Mouse (Mus musculus) lung, postnatal 14 days (tissue): ENCODE measurements around the gene Lypd9.
"Not testable (repeated sequence)": the region's sequence is repeated elsewhere in the genome, so short reads cannot be mapped to it uniquely, and the experiment has no call there.

ENCODE experiments used
- DNase-seq: peaks from one replicate; pipeline ENCODE4 v3.0.0; 2021

Lypd9 gene

DNA sequence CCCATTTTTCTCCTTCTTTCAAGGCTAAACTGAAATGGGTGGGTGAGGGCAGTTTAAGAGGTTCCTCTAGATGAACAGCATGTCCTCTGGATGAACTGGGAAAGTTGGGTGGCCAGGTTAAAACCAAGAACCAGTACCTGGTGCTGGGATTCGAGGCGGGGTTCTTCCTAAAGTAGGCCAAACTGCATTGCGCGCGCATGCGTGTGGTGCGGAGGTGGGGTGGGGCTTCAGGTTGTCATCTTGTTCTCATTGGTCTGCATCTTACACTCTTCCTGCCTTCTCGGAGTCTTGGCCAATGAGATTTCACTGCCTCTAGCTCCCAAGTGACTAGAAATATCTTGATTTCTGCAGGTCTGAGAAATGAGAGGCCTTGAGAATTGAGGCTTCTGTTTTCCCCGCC is at the start of gene Lypd9:
Gene Lypd9 (minus strand): TSS at position 165 of the 400 bp plus-strand sequence.
- DNase-seq = no peak

DNA sequence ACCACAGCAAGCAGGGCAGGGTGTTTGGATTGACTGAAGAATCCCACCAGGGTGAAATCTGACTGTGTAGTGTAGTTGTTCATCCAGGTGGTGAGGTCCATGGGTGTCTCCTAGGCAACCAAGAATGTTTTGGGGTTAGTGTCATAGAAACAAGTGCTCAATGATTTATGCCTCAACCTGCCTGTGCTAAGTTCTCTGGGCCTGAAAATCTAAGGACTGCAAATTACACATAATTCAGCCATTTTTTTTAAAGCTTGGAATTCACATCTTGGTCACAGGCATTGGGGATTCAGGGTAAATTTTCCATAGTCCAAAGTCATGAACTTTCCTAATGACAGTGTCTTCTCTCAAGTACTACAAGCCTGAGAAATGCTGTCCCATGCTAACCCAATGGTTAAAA is 49.7 kb upstream of the Lypd9 start, which contains the start of gene Olfr331:
Gene Olfr331 (minus strand): TSS at position 101 of the 400 bp plus-strand sequence.
- not testable (repeated sequence) for DNase-seq

DNA sequence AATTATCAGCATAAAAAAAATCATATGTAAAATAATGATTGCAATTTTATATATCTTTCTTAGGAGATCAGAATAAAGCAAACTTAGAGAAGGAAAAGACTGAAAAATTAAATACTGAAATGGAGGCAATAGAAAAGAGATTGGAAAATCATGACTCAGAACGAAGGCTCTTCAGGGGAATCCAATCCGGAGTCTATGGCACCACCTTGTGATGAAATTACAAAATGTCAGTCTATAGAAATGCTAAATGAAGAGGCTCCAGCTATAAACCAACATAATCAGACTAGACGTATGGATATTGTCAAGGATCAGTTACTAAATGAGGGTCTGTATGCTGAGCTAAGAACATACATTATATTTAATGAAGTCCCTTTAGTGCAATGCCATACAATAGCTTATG is 46.6 kb upstream of the Lypd9 start:
- DNase-seq = no peak

DNA sequence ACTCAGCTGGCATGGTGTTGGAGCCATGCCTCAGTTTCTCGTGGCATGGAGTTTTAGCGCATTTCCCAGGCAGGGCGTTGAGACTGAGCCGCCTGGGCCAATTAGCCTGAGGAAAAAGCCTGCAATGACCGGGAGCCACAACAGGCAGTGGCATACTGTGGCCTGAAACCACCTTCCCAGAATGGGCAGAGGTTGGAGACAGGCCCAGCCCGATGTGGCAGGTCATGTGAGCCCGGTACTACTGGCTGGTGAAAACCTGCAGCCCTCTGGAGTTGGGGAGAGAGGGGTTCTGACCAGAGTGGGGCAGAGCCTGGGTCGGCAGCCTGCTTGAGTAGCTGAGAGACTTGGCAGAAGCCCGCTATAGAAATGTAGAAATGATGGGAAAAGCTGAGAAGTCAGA is 46.0 kb upstream of the Lypd9 start:
- no peak for DNase-seq

DNA sequence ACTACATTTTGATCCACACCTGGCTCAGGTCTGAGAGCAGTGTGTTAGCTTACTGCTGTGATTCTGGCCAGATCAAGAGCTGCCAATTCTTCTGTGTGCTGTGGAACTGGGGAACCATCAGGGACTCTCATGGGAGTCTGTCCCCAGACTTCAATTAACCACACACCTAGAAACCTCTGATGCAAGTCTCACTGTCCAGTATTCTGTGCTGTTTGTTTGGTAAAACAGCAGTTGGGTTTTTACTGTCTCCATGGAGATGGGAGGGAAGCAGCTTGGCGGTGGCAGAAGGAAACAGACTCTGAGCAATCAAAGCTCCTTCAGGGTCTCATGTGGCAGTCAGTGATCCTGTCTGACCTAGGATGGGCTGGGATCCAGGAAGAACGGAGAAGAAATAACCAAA is 39.7 kb upstream of the Lypd9 start, which contains the start of gene Olfr332:
Gene Olfr332 (minus strand): TSS at position 101 of the 400 bp plus-strand sequence.
- no peak for DNase-seq

DNA sequence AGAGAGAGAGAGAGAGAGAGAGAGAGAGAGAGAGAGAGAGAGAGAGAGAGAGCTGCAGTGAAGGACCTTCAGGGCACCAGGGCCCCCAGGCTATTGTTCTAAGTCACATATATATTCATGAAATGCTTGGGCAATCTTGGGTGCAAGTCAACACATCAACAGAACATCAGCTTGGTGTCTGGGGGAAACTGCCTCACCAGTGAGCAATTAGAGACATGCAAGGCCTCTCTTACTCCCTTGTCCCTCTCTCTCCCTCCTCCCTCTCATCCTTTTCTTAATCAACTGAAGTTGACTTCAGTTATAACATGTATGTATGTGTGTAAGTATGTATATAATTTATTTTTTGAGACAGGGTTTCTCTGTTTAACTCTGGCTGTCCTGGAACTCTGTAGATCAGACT is 9.4 kb upstream of the Lypd9 start, which contains the start of gene Olfr30:
Gene Olfr30 (minus strand): TSS at position 101 of the 400 bp plus-strand sequence.
- DNase-seq = no peak

DNA sequence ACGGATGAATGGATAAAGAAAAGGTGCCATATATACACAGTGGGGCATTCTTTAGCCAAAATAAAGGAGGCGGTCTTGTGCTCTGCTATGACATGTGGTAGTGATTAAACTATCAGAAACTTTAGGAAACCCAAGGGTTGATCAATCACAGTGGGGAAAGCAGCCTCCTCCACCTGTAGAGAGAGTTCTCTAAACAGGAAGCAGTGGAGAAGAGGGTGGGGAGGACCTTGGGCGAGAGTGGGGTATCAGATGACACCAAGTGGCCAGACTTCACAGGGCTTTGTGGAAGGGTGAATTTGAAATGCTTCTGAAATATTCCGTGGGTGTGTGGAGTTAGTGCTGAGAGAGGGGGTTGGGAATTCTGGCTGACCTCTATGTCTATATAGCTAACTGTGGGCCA is 869 bp upstream of the Lypd9 start:
- DNase-seq = no peak

DNA sequence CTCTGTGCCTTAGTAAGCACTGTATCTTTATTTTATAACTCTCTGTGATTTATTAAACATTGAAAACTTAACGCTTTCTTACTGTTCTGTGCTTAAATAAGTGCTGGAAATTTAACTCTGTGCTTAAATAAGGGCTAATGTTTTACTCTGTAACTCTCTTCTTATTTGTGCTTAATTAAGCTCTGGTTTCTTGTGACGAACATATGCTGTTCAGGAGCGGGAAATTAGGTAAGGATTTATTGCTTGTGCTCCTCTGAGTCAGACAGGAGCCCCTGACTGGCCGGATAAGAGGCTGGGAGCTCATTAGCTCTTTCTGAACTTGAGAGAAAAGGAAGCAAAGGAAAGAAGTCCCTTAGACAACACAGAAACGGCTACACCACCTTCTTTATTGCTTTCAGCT is 14.9 kb downstream of the Lypd9 start:
- no peak for DNase-seq

DNA sequence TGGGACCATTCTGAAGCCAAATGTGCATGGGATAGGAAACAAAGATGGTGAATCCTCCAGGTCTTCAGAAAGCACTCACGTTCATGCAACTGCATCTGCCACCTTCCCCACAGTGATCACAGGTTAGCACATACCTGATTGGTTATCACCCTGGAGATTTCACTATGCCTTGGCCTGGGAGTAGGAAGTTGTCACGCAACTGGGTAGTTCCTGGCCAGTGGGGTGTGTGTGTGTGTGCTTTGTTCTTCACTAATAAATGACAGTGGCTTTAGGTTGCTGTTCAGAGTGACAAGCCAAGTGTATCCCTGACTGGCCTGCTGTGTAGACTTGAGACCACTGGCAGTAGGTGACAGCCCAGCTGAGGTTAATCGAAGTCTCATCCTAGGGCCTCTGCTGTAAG is 20.5 kb downstream of the Lypd9 start, which contains the start of gene Gm12253:
Gene Gm12253 (plus strand): TSS at position 301 of the 400 bp plus-strand sequence.
- no peak for DNase-seq

DNA sequence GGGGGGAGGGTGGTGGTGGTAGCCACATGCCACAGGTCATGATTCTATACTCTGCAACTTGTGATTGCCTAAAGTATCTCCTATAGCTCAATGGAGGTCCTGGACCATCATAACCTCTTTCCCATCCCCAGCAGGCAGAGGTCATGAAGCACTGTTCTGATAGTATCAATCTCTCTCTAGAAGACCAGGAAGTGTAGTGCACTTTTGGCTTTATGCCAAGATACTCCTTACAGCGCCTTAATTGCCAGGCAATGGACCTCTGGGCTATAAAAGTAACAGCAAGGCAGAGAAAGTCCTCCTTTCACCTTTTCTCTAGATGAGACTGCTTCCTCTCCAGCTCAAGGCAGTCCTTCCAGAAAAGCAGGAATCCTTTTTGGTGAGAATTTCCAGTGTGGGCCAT is 31.9 kb downstream of the Lypd9 start, which contains the start of gene 1810065E05Rik:
Gene 1810065E05Rik (plus strand): TSS at position 297 of the 400 bp plus-strand sequence.
- no peak for DNase-seq

DNA sequence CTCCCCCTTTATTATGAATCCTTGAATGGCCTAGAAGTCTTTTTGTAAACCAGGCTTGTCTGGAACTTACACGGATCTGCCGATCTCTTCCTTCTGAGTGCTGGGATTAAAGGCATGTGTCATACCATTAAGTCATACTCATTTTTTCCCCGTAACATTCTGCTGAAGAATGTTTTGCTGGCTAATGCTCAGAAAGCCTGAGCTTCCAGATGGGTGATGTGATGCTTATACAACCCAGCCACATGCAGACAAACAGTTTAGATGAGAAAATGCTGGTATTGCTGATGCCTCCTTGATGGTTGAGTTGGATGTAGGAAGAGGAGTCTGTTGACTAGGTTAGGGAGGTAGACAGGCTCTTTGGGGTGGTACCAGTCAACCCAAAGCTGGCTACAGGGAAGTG is 34.4 kb downstream of the Lypd9 start:
- DNase-seq = no peak

DNA sequence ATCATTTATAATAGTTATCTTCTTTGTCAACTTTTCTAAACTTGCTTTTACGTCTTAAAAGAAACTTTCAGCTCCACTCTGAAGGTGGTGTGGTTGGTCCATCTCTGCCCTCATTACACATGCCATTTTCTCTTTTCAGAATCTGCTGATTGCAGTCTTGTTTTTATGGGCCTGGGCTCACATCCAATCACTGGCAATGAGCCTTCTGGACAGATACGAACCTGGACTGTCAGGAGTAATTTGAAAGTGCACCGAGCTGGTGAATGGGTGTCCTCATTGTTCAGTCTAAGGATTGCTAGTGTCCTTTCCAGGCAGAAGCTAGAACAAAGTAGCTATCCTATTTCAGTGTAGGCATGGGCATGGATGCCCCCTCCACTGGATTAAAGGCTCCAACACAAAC is 44.7 kb downstream of the Lypd9 start:
- no peak for DNase-seq

DNA sequence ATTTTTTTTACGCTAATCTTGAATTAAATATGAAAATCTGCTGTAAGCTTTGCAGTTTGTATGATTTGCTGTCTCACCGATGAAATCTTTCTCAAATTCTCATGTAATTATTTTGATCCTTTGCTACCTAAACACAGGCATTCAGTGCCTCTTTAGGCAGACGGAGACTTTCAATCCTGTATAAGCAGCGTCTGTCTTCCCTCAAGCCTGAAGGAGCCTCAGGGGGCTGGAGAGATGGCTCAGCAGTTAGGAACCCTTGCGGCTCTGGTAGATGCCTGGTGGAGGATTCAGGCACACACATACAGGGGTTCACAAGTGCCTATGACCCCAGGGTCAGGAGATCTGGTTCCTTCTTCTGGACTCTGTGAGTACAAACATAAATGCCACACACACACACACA is 52.1 kb downstream of the Lypd9 start:
- no peak for DNase-seq

DNA sequence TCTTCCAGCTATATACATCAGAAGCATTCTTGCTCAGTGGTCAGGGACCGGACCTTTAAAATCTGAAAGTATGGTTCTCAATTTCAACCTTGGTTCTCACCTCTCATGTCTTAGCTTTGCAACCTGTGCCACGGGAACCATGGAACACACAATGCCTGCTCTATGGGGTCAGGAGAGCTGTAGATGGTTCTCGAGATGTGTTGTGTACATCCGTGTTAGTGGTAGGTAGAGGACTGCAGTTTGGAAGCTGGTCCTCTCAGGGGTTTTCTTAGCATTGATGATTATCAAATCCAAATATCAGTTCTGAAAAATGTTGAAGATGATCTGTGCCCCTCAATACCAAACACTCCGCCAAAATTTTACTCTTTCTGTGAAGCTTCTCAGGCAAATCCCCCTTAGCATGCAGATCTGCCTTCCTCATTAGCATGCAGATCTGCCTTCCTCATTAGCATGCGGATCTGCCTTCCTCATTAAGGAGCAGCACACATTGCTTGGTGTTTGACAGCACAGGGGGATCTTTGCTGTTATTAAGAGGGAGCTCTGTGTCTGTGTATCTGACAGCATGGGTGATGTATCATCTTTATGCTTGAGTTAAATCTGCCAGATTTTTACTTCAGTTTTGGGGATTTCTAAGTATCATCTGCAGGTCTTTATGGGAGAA is 52.6 kb downstream of the Lypd9 start:
- no peak for DNase-seq
